Mouse (Mus musculus): ENCODE measurements at regions not wholly inside any gene's neighbourhood (a gene's known extent, or its start where the extent isn't known, plus 50 kb on each side); places are given as distances from the start of the nearest gene placed in this dataset. TPM values are rescaled to one million over a fixed set of nuclear protein-coding genes. Genes with fewer than 3 reads are reported as not detected.
A peak's percentile ranks its signal among the peaks of the same experiment; 100 is the strongest.

GRCm38 (mm10) chr5:120371176-120371819 lies 60.2 kb upstream of the Lhx5 start:
- WGBS: 5% methylated on average over 15 of the region's 15 CpGs
- peaks cover 0 to 2% of the 10 kb centered on the region in 2 experiments; a peak in 1 of 4 replicates for H3K4me1 ChIP-seq (ENCODE audit: control insufficient read depth in 2 of 2, insufficient read depth in 2 of 2, low read length in 2 of 2)
- no peaks in the 10 kb centered on the region for H3K9me3 ChIP-seq (ENCODE audit: control insufficient read depth, low read length)
- no peak overlapping the region for H3K4me3 ChIP-seq (ENCODE audit: control insufficient read depth in 1 of 2, insufficient read depth in 1 of 2, low read depth in 1 of 2, low read length in 2 of 2)
- peaks cover 15% of the 10 kb centered on the region for H3K27me3 ChIP-seq (ENCODE audit: control insufficient read depth, insufficient read depth, low read length)
- H3K9ac ChIP-seq (ENCODE audit: low read length): no peak overlapping the region
- 0 out of 2 replicates have a peak overlapping the region, but pooled peaks have one; percentile 21 for H3K4me2 ChIP-seq (ENCODE audit: low read length)
- peak; percentile 50; the same call in 1 of the 2 replicates for ATAC-seq (ENCODE audit: insufficient number of reproducible peaks, insufficient read depth, low FRiP score, low read depth)
- no peaks in the 10 kb centered on the region for H3K36me3 ChIP-seq (ENCODE audit: control insufficient read depth, insufficient read depth, low read length)
- no peak overlapping the region for H3K27ac ChIP-seq (replicated peaks in 1 of 2; ENCODE audit: control insufficient read depth in 1 of 2, insufficient read depth in 1 of 2, low read depth in 2 of 2, low read length in 2 of 2)

- Histone ChIP-seq H3K27ac (replicated peaks in 1 of 2; ENCODE audit: control insufficient read depth in 1 of 2, insufficient read depth in 1 of 2, low read depth in 2 of 2, low read length in 2 of 2) (no peak overlapping the region), H3K4me3 (ENCODE audit: control insufficient read depth in 1 of 2, insufficient read depth in 1 of 2, low read depth in 1 of 2, low read length in 2 of 2) (no peak overlapping the region), H3K36me3 (ENCODE audit: control insufficient read depth, insufficient read depth, low read length) (no peaks in the 10 kb centered on the region), H3K9me3 (ENCODE audit: control insufficient read depth, low read length) (no peaks in the 10 kb centered on the region), H3K4me1 (ENCODE audit: control insufficient read depth in 2 of 2, insufficient read depth in 2 of 2, low read length in 2 of 2) (peaks cover 0 to 2% of the 10 kb centered on the region in 2 experiments; a peak in 1 of 4 replicates), H3K27me3 (ENCODE audit: control insufficient read depth, insufficient read depth, low read length) (peaks cover 19% of the 10 kb centered on the region), H3K9ac (ENCODE audit: low read length) (no peak overlapping the region), H3K4me2 (ENCODE audit: low read length) (no peak overlapping the region)
- no peak for ATAC-seq (ENCODE audit: insufficient number of reproducible peaks, insufficient read depth, low FRiP score, low read depth)
- WGBS: 83% methylated on average over 7 of the region's 7 CpGs
Measured at GRCm38 (mm10) chr5:120373426-120373825, 58.1 kb upstream of the Lhx5 start.

Small RNA genes in the stretch of these regions (microRNA-seq; reads per million reads assigned to microRNA genes)
- gene Gm26474: not detected
